Mouse (Mus musculus) kidney, adult 11 months (tissue): ENCODE measurements at regions not wholly inside any gene's neighbourhood (a gene's known extent, or its start where the extent isn't known, plus 50 kb on each side); places are given as distances from the start of the nearest gene placed in this dataset.
A peak's percentile ranks its signal among the peaks of the same experiment; 100 is the strongest.

ENCODE experiments used
- DNase-seq: peaks from one replicate; pipeline ENCODE4 v3.0.0; 2022

- DNase-seq, result no peak
Observed at GRCm38 (mm10) chr1:177569572-177569971, 127.4 kb downstream of the Zbtb18 start.

- no peak for DNase-seq
Observed at GRCm38 (mm10) chr1:177573017-177573725, 131.0 kb downstream of the Zbtb18 start.

DNA sequence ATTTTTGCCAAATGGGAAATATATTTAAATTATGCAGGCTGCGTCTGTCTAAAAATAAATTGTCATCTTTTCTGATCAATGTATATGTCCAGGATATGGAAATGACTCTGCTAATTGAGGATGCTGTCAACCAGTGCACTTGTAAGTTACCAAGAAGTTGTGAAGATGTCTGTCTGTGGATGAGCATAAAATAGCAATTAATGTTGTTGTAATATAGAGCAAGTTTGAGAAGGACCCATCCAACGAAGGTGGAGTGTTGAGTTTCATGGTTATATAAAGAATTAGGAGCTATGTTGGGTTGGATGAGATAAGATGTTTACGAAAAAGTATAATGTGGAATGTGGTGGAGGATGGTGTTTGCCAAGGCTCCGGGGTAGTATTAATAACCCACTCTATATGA, 131.6 kb downstream of the Zbtb18 start:
- DNase-seq, result no peak

DNA sequence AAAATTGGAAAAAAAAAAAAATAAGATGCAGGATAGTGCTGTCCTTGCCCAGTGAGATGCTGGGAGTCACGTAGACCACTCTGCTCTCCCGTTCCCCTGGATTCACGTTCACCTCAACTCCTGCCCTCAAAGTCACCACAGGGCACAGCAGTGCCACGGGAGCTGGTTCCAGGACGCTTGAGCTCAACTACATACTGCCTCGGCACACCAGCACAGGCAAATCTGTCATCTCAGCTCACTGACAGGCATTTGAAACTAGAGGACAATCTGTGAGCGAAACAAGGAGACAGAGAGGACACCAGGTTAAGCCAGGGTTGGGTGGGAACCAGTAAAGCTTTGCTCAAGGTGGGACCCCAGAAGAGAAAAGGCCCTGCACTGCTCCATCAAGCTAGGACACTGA, 132.2 kb downstream of the Zbtb18 start:
- no peak for DNase-seq

DNA sequence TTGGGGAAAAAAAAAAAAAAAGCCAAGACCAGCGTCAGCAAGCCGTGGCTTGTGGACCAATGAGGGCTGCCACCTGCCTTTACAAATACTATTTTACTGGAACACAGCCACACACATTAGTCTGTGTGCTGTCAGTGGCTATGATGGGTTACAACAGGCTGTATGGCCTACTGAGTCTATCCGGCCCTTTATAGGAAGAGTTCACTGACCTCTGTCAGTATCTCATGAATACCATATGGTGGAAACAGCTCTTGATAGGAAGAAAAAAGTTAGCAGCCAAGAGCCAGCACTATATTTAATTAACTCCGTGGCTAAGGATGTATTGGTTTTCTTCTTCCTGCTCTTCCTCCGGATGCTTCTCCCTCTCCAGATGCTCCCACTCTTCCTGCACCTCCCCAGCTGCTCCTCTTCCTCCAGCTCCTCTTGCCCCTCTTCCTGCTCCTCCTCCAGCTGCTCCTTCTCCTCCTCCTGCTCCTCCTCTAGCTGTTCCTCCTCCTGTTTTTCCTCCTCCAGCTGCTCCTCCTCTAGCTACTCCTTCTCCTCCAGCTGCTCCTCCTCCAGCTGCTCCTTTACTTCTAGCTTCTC, 142.2 kb downstream of the Zbtb18 start:
- no peak for DNase-seq

- DNase-seq, result no peak
Observed at GRCm38 (mm10) chr1:177585320-177585719, 143.2 kb downstream of the Zbtb18 start.

DNA sequence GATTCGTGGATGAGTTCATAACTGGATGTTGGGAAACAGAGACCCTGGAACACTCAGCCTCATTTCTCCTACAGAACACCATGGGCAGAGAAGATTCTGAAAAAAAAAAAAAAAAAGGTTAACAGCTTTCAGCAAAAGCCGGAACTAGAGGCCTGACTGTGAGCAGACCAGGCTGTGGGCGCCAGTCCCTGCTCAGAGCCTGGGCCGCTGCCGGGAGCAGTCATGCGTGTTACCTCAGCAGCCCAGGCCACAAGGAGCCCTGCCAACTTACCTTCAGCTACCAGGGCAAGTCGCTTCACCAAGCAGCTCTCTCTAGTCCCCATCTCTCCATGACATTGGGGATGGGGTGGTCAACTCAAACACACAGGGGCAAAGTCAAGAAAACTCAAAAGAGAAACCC, 140.6 kb upstream of the 1700016C15Rik start:
- DNase-seq, result peak; percentile 58

DNA sequence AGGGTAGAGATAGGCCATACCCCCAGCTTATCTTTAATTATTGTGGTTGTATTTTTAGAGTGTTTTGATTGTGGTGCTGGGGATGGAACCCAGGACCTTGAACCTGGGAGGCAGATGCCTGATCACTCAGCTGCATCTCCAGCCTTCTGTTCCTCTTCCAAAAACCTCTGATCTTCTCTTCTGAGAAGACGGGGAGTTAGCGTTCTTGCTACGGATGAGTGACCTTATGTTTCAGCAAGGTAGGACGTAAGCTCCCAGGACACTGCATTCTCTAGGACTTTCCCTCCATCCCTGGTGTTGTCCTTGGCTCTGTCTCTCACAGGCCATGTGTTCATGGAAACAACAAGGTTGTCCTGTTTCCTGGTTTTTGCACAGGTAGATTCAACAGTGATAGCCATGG, 140.0 kb upstream of the 1700016C15Rik start:
- DNase-seq, result no peak

DNA sequence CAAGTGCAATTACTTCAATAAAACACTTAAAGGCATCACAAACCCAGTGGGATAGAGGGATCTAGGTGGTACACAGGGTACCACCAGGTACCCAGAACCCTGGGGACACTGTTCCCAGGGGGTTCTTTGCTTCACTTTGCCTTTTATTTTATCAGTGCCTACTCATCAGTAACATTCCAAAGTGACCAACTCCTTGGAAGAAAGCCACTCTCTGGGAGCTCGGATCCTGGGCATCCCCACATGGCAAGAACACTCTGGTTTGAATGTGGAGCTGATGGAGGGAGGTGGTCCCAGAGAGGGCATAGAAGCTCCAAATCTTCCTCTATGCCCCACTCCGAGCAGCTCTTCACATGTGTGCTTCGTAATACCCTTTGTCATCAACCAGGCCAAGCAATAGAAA, 137.9 kb upstream of the 1700016C15Rik start:
- no peak for DNase-seq

DNA sequence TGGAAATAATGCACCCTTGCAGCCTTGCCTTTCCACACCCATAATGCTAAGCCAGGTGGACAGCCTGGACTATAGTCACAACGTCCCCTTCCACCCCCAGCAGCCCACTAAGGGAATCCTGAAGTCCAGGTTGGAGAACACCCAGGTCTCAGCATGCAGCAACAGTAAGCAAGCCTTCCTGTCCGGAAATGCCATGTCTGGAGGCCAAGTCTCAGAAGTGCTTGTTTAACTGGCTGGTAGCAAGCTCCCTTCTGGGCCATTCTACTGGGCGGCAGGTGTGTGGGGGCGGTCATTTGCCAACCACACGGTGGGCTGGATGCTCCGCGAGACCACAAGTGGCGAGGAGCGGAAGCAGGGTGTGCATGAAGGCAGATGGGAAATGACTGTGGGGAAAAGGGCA, 137.3 kb upstream of the 1700016C15Rik start:
- no peak for DNase-seq

DNA sequence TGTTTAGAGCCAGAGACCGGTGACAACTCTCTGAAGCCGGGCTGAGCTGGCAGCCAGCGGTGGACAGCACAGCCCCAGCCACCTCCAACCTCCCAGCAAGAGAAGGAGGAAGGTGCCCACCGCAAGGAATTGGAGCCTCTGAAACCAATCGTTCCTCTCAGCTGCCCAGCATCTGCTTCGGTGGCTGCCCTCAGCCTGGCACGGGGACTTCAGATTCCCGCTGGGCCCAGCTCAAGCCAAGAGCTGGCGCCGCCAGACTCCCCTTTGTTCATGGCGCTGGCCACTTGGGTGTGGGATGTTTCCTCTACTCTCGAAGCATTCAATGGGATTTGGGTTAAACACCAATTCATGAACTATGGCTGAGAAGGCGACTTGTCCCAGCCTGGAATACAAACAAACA, 135.3 kb upstream of the 1700016C15Rik start:
- no peak for DNase-seq

- no peak for DNase-seq
Observed at GRCm38 (mm10) chr1:177595326-177595914, 134.2 kb upstream of the 1700016C15Rik start.

GRCm38 (mm10) chr1:177597036-177597435, 132.6 kb upstream of the 1700016C15Rik start:
- no peak for DNase-seq

GRCm38 (mm10) chr1:177605353-177605969, 124.2 kb upstream of the 1700016C15Rik start:
- no peak for DNase-seq

GRCm38 (mm10) chr1:177607565-177607964, 122.0 kb upstream of the 1700016C15Rik start:
- DNase-seq, result no peak

DNA sequence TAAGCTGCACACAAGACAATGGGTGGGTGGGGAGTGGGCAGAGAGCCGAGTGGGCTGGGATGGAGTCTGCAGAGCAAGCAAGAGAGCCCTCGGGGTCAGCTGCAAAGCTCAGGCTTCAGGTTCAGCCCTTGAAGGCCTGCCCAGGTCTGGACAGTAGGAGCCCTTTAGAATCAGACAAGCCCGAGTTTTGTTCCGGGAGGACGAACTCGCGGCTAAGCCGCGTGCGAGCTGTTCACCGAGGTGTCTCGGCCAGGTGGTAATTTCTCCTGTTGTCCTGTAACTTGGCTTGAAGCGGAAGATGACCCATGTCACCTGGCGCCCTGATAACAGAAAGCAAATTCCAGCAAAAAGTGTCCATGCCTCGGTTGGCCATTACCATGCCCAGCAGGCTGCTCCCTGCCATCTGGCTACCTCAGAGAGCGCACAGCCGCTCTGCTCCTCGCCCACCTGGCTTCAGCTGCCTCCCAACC, 121.0 kb upstream of the 1700016C15Rik start:
- DNase-seq, result no peak

DNA sequence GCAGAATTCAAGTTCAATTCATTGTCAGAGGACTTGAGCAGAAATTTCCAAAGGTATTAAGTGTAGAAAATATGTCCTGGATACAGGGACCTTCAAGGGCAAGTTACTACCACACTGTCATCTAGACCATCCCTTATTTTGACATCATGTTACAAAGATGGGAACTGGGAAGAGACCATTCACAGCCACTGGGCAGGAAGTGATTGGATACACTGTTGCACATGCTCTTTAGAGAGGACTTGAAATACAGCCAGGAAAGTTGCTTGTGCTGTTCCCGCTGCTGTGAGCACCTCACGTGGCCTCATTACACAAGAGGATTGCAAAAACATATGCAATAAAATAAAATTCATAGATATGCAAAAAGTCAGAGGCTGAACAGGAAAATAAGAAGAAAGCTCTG, 120.4 kb upstream of the 1700016C15Rik start:
- DNase-seq, result no peak

GRCm38 (mm10) chr1:177609683-177610082, 119.9 kb upstream of the 1700016C15Rik start:
- no peak for DNase-seq

GRCm38 (mm10) chr1:177610156-177610555, 119.5 kb upstream of the 1700016C15Rik start:
- DNase-seq, result no peak

DNA sequence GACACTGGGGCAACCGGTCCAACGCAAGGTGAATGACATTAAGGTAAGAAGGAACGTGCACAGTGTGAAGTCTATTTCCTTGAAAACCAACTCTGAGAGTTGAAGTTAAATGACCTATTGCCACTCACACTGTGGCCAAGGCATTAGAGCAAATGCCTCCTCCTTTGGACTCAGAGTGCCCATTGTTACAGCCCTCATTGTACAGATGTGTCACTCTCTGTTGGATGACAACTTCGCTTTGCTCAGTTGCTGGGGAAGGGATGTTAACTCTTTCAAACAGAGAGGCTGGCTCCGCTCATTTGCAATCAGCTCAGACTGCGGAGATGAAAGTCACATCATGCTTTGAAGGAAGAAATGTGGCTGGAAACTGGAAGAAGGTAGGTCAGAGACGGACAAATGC, 117.1 kb upstream of the 1700016C15Rik start:
- DNase-seq, result no peak

DNA sequence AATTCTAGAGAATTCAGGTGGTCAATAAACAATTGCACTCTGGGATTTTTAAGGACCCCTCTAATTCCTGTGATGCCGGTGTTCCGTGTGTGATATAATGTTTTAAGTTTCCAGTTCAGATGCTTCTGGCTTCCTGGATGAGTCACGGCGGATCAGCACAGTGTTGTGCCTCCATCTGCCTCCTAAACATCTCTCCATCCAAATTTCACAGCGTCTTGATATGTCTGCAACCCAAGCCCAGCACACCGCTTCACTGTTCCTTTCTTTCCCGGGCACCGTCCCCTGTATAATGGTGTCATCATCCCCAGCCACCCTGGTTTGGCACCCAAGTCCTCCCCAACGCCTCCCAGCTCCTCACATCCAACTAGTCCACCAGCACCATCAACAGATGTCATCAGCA, 114.0 kb upstream of the 1700016C15Rik start:
- DNase-seq, result no peak

- DNase-seq, result no peak
Observed at GRCm38 (mm10) chr1:177616335-177617239, 113.0 kb upstream of the 1700016C15Rik start.
